Mouse (Mus musculus): ENCODE measurements around the gene Nif3l1.

Gene Nif3l1

GRCm38 (mm10) chr1:58445143-58445722 lies at the start of gene Nif3l1, which contains the start of gene Ppil3:
Gene Nif3l1 (plus strand): TSS chr1:58445151.
Gene Ppil3 (minus strand): TSS chr1:58445486.
- no peak for TF ChIP-seq CTCF (conservative IDR thresholded peaks at IDR 0.05; ENCODE audit: low read length)
- TF ChIP-seq POU5F1 (IDR thresholded peaks at IDR 0.05; ENCODE audit: borderline replicate concordance, low read length), result peak; percentile 28; the same call in 1 of the 2 replicates
- H3K27me3 ChIP-seq (ENCODE audit: insufficient read depth, low read length), result no peaks in the 10 kb centered on the region
- H3K4me3 ChIP-seq (replicated peaks; ENCODE audit: low read length), result peak within 1 kb of the TSS; percentile 92
- no peaks in the 10 kb centered on the region for H3K9me3 ChIP-seq (ENCODE audit: low read length)
- H3K36me3 ChIP-seq (ENCODE audit: insufficient read depth, low read length), result peaks cover 65% of the 10 kb centered on the region
- peaks cover 53% of the 10 kb centered on the region for H3K4me1 ChIP-seq (replicated peaks; ENCODE audit: low read depth, low read length)

GRCm38 (mm10) chr1:58395341-58395740 lies 49.6 kb upstream of the Nif3l1 start:
- Histone ChIP-seq H3K27me3 (ENCODE audit: insufficient read depth, low read length) (no peaks in the 10 kb centered on the region), H3K9me3 (ENCODE audit: low read length) (no peaks in the 10 kb centered on the region), H3K4me3 (replicated peaks; ENCODE audit: low read length) (peak overlapping the region; percentile 91; the same call in 1 of the 2 replicates), H3K4me1 (replicated peaks; ENCODE audit: low read depth, low read length) (peaks cover 61% of the 10 kb centered on the region), H3K36me3 (ENCODE audit: insufficient read depth, low read length) (peaks cover 60% of the 10 kb centered on the region)
- TF ChIP-seq NANOG (IDR thresholded peaks at IDR 0.05; ENCODE audit: borderline replicate concordance, low read length) (no peak), CTCF (conservative IDR thresholded peaks at IDR 0.05; ENCODE audit: low read length) (no peak; the same call in 1 of the 2 replicates), POU5F1 (IDR thresholded peaks at IDR 0.05; ENCODE audit: borderline replicate concordance, low read length) (no peak)

- TF ChIP-seq NANOG (IDR thresholded peaks at IDR 0.05; ENCODE audit: borderline replicate concordance, low read length), result no peak
- TF ChIP-seq CTCF (conservative IDR thresholded peaks at IDR 0.05; ENCODE audit: low read length), result peak; percentile 26
- Histone ChIP-seq H3K27me3 (ENCODE audit: insufficient read depth, low read length) (no peaks in the 10 kb centered on the region), H3K36me3 (ENCODE audit: insufficient read depth, low read length) (peaks cover 69% of the 10 kb centered on the region), H3K4me3 (replicated peaks; ENCODE audit: low read length) (no peak overlapping the region), H3K4me1 (replicated peaks; ENCODE audit: low read depth, low read length) (peaks cover 65% of the 10 kb centered on the region), H3K9me3 (ENCODE audit: low read length) (no peaks in the 10 kb centered on the region)
Measured at GRCm38 (mm10) chr1:58396179-58396578, 48.8 kb upstream of the Nif3l1 start.

- Histone ChIP-seq H3K27me3 (ENCODE audit: insufficient read depth, low read length) (no peaks in the 10 kb centered on the region), H3K9me3 (ENCODE audit: low read length) (no peaks in the 10 kb centered on the region), H3K4me1 (replicated peaks; ENCODE audit: low read depth, low read length) (peaks cover 71% of the 10 kb centered on the region), H3K36me3 (ENCODE audit: insufficient read depth, low read length) (peaks cover 84% of the 10 kb centered on the region), H3K4me3 (replicated peaks; ENCODE audit: low read length) (no peak overlapping the region)
- TF ChIP-seq POU5F1 (IDR thresholded peaks at IDR 0.05; ENCODE audit: borderline replicate concordance, low read length), result no peak
- TF ChIP-seq NANOG (IDR thresholded peaks at IDR 0.05; ENCODE audit: borderline replicate concordance, low read length), result no peak
- TF ChIP-seq CTCF (conservative IDR thresholded peaks at IDR 0.05; ENCODE audit: low read length), result no peak
Measured at GRCm38 (mm10) chr1:58397731-58398130, 47.2 kb upstream of the Nif3l1 start.

- Histone ChIP-seq H3K9me3 (ENCODE audit: low read length) (no peaks in the 10 kb centered on the region), H3K4me3 (replicated peaks; ENCODE audit: low read length) (no peak overlapping the region), H3K27me3 (ENCODE audit: insufficient read depth, low read length) (no peaks in the 10 kb centered on the region), H3K4me1 (replicated peaks; ENCODE audit: low read depth, low read length) (peaks cover 63% of the 10 kb centered on the region), H3K36me3 (ENCODE audit: insufficient read depth, low read length) (peaks cover 98% of the 10 kb centered on the region)
- TF ChIP-seq CTCF (conservative IDR thresholded peaks at IDR 0.05; ENCODE audit: low read length) (no peak), NANOG (IDR thresholded peaks at IDR 0.05; ENCODE audit: borderline replicate concordance, low read length) (no peak), POU5F1 (IDR thresholded peaks at IDR 0.05; ENCODE audit: borderline replicate concordance, low read length) (no peak)
Measured at GRCm38 (mm10) chr1:58401396-58401795, 43.6 kb upstream of the Nif3l1 start.

GRCm38 (mm10) chr1:58403745-58404144 lies 41.2 kb upstream of the Nif3l1 start:
- TF ChIP-seq NANOG (IDR thresholded peaks at IDR 0.05; ENCODE audit: borderline replicate concordance, low read length) (no peak), CTCF (conservative IDR thresholded peaks at IDR 0.05; ENCODE audit: low read length) (no peak), POU5F1 (IDR thresholded peaks at IDR 0.05; ENCODE audit: borderline replicate concordance, low read length) (no peak)
- Histone ChIP-seq H3K4me3 (replicated peaks; ENCODE audit: low read length) (no peak overlapping the region), H3K27me3 (ENCODE audit: insufficient read depth, low read length) (no peaks in the 10 kb centered on the region), H3K4me1 (replicated peaks; ENCODE audit: low read depth, low read length) (peaks cover 51% of the 10 kb centered on the region), H3K9me3 (ENCODE audit: low read length) (no peaks in the 10 kb centered on the region), H3K36me3 (ENCODE audit: insufficient read depth, low read length) (peaks cover 94% of the 10 kb centered on the region)

- Histone ChIP-seq H3K4me1 (replicated peaks; ENCODE audit: low read depth, low read length) (peaks cover 44% of the 10 kb centered on the region), H3K36me3 (ENCODE audit: insufficient read depth, low read length) (peaks cover 94% of the 10 kb centered on the region), H3K27me3 (ENCODE audit: insufficient read depth, low read length) (no peaks in the 10 kb centered on the region), H3K4me3 (replicated peaks; ENCODE audit: low read length) (no peak overlapping the region), H3K9me3 (ENCODE audit: low read length) (no peaks in the 10 kb centered on the region)
- TF ChIP-seq POU5F1 (IDR thresholded peaks at IDR 0.05; ENCODE audit: borderline replicate concordance, low read length), result no peak
- TF ChIP-seq NANOG (IDR thresholded peaks at IDR 0.05; ENCODE audit: borderline replicate concordance, low read length), result no peak
- no peak for TF ChIP-seq CTCF (conservative IDR thresholded peaks at IDR 0.05; ENCODE audit: low read length)
Measured at GRCm38 (mm10) chr1:58407321-58407720, 37.6 kb upstream of the Nif3l1 start.

GRCm38 (mm10) chr1:58408141-58408540 lies 36.8 kb upstream of the Nif3l1 start:
- Histone ChIP-seq H3K36me3 (ENCODE audit: insufficient read depth, low read length) (peaks cover 94% of the 10 kb centered on the region), H3K4me3 (replicated peaks; ENCODE audit: low read length) (no peak overlapping the region), H3K4me1 (replicated peaks; ENCODE audit: low read depth, low read length) (peaks cover 39% of the 10 kb centered on the region), H3K9me3 (ENCODE audit: low read length) (no peaks in the 10 kb centered on the region), H3K27me3 (ENCODE audit: insufficient read depth, low read length) (no peaks in the 10 kb centered on the region)
- TF ChIP-seq NANOG (IDR thresholded peaks at IDR 0.05; ENCODE audit: borderline replicate concordance, low read length), result no peak
- no peak for TF ChIP-seq CTCF (conservative IDR thresholded peaks at IDR 0.05; ENCODE audit: low read length)
- TF ChIP-seq POU5F1 (IDR thresholded peaks at IDR 0.05; ENCODE audit: borderline replicate concordance, low read length), result no peak

Data from E14TG2a.4 (cell line).